Mouse (Mus musculus) liver, embryonic 14.5 days (tissue): ENCODE measurements around the gene Pgrmc1. TPM values are rescaled to one million over a fixed set of nuclear protein-coding genes. Genes with fewer than 3 reads are reported as not detected.
"Not testable (repeated sequence)": the region's sequence is repeated elsewhere in the genome, so short reads cannot be mapped to it uniquely, and the experiment has no call there.

ENCODE experiments used
- ATAC-seq: fragments of 200-750 bp; cut with Nextera tagmentation; 2 replicates; pipeline ENCODE4 v1.8.0; 2017; ENCODE audit warnings: moderate number of reproducible peaks, mild to moderate bottlenecking, moderate library complexity; ENCODE audit not compliant: insufficient read depth
- DNase-seq, 3 experiments: peaks; one replicate each; pipeline ENCODE4 v3.0.0-alpha.2; 2012 to 2013; ENCODE audit warnings: low read depth in 3 of 3, low spot score in 3 of 3
- H3K27ac ChIP-seq: fragments of 300-500 bp; sonication (generic); 2 replicates; pipeline ENCODE4 v1.5.1; 2014; ENCODE audit warnings: moderate library complexity, mild to moderate bottlenecking, control low read depth, inconsistent platforms
- H3K27me3 ChIP-seq: fragments of 300-500 bp; sonication (generic); 2 replicates; pipeline ENCODE4 v1.6.1; 2014; ENCODE audit warnings: mild to moderate bottlenecking, low read length, moderate library complexity; ENCODE audit not compliant: control insufficient read depth, insufficient read depth
- H3K36me3 ChIP-seq: fragments of 300-500 bp; sonication (generic); replicated peaks from 2 replicates; pipeline ENCODE4 v1.6.1; 2014; ENCODE audit warnings: low read depth; ENCODE audit not compliant: control insufficient read depth, insufficient read depth
- H3K4me1 ChIP-seq, 2 experiments: fragments of 200-500 bp in 1 of 2; fragments of 300-500 bp in 1 of 2; sonication (generic) in 1 of 2; replicated peaks; 2 replicates each; pipeline ENCODE4 v1.6.1; 2012 to 2014; ENCODE audit warnings: antibody characterized with exemption in 1 of 2, inconsistent platforms in 1 of 2, low read length in 1 of 2; ENCODE audit not compliant: control insufficient read depth in 2 of 2, insufficient read depth in 2 of 2
- H3K4me2 ChIP-seq: fragments of 300-500 bp; sonication (generic); 2 replicates; pipeline ENCODE4 v1.6.1; 2014; ENCODE audit warnings: low read depth, mild to moderate bottlenecking, control low read depth, moderate library complexity
- H3K4me3 ChIP-seq, 2 experiments: fragments of 200-500 bp in 1 of 2; fragments of 300-500 bp in 1 of 2; sonication (generic) in 1 of 2; 2 replicates each; pipeline ENCODE4 v1.5.1; 2012 to 2014; ENCODE audit warnings: low read depth in 2 of 2, low read length in 2 of 2, mild to moderate bottlenecking in 2 of 2, control low read depth in 1 of 2, inconsistent platforms in 1 of 2, moderate library complexity in 1 of 2; ENCODE audit not compliant: insufficient read depth in 1 of 2
- H3K9ac ChIP-seq: fragments of 300-500 bp; sonication (generic); replicated peaks from 2 replicates; pipeline ENCODE4 v1.6.1; 2014; ENCODE audit warnings: mild to moderate bottlenecking, control low read depth, moderate library complexity
- H3K9me3 ChIP-seq: fragments of 300-500 bp; sonication (generic); 2 replicates; pipeline ENCODE4 v1.6.1; 2016; ENCODE audit warnings: low read length, mixed read lengths; ENCODE audit not compliant: control insufficient read depth
- CTCF ChIP-seq: IDR thresholded peaks from 2 replicates; pipeline ENCODE4 v1.5.1; 2016; ENCODE audit warnings: antibody characterized with exemption, low read depth, control low read depth
- EP300 ChIP-seq: IDR thresholded peaks from 2 replicates; pipeline ENCODE4 v1.6.1; 2016; ENCODE audit warnings: antibody characterized with exemption, low read depth
- WGBS: fragments of 180-500 bp; shearing (Covaris S2); extraction: QIAGEN DNeasy Blood & Tissue Kit; methylation state at CpG from one replicate; pipeline ENCODE4 v1.1.7; 2014; ENCODE audit not compliant: insufficient replicate concordance; 5-methylcytosine and 5-hydroxymethylcytosine counted together
- polyA plus RNA-seq, 2 experiments: library from polyadenylated mRNA; depleted of rRNA in 1 of 2; stranded (reverse) in 1 of 2; unstranded in 1 of 2; fragments of >200 nt; fragmentation: Nextera tagmentation in 1 of 2; extraction: Ambion mirVana in 1 of 2; gene quantifications; 2 replicates each; pipeline versions ENCODE4 v1.2.1 to v1.2.3; 2012 to 2014

The Pgrmc1 gene
- polyA plus RNA-seq, 2 experiments: 48.6 to 102 TPM

- H3K9ac ChIP-seq: no peak overlapping the region
- no peaks in the 10 kb centered on the region for H3K9me3 ChIP-seq
- no peak for DNase-seq
- no peak overlapping the region for H3K4me2 ChIP-seq
- no peak for ATAC-seq
- H3K36me3 ChIP-seq: no peaks in the 10 kb centered on the region
- H3K27me3 ChIP-seq: no peaks in the 10 kb centered on the region
- TF ChIP-seq EP300: no peak
- no peak for TF ChIP-seq CTCF
- no peak overlapping the region for H3K27ac ChIP-seq
- no peak overlapping the region for H3K4me3 ChIP-seq
- no peaks in the 10 kb centered on the region for H3K4me1 ChIP-seq
- WGBS: 61% methylated on average over 3 of the region's 3 CpGs
Observed at GRCm38 (mm10) chrX:36552715-36553114, 45.3 kb upstream of the Pgrmc1 start.

GRCm38 (mm10) chrX:36555196-36555595 is 42.8 kb upstream of the Pgrmc1 start:
- not testable (repeated sequence) for DNase-seq, H3K27ac ChIP-seq, H3K4me2 ChIP-seq, H3K9ac ChIP-seq, H3K4me1 ChIP-seq, H3K4me3 ChIP-seq, H3K9me3 ChIP-seq, H3K27me3 ChIP-seq, ATAC-seq, H3K36me3 ChIP-seq
- WGBS: 47% methylated on average over 2 of the region's 2 CpGs

GRCm38 (mm10) chrX:36560170-36560569 is 37.8 kb upstream of the Pgrmc1 start:
- H3K4me3 ChIP-seq: no peak overlapping the region
- TF ChIP-seq CTCF: no peak
- H3K9me3 ChIP-seq: no peaks in the 10 kb centered on the region
- WGBS: 40% methylated on average over 4 of the region's 4 CpGs
- H3K27ac ChIP-seq: no peak overlapping the region
- ATAC-seq: no peak
- no peak overlapping the region for H3K9ac ChIP-seq
- no peak for DNase-seq
- H3K4me1 ChIP-seq: no peaks in the 10 kb centered on the region
- no peak overlapping the region for H3K4me2 ChIP-seq
- no peaks in the 10 kb centered on the region for H3K27me3 ChIP-seq
- H3K36me3 ChIP-seq: no peaks in the 10 kb centered on the region

- no peaks in the 10 kb centered on the region for H3K36me3 ChIP-seq
- no peak overlapping the region for H3K9ac ChIP-seq
- H3K4me2 ChIP-seq: no peak overlapping the region
- H3K9me3 ChIP-seq: no peaks in the 10 kb centered on the region
- 6% methylated on average over 7 of the region's 7 CpGs for WGBS
- ATAC-seq (no peak), DNase-seq (peak in 2 of 3 experiments; percentile 18 to 32)
- TF ChIP-seq CTCF (peak; percentile 69), EP300 (no peak)
- no peak overlapping the region for H3K4me3 ChIP-seq
- no peaks in the 10 kb centered on the region for H3K4me1 ChIP-seq
- H3K27ac ChIP-seq: no peak overlapping the region
- no peaks in the 10 kb centered on the region for H3K27me3 ChIP-seq
Observed at GRCm38 (mm10) chrX:36561650-36562049, 36.4 kb upstream of the Pgrmc1 start.

- no peak overlapping the region for H3K4me2 ChIP-seq
- H3K4me3 ChIP-seq: no peak overlapping the region
- TF ChIP-seq EP300 (no peak), CTCF (no peak)
- no peaks in the 10 kb centered on the region for H3K4me1 ChIP-seq
- H3K36me3 ChIP-seq: no peaks in the 10 kb centered on the region
- WGBS: 14% methylated on average over 3 of the region's 3 CpGs
- H3K9ac ChIP-seq: no peak overlapping the region
- no peaks in the 10 kb centered on the region for H3K9me3 ChIP-seq
- no peak overlapping the region for H3K27ac ChIP-seq
- no peaks in the 10 kb centered on the region for H3K27me3 ChIP-seq
- DNase-seq: no peak
- no peak for ATAC-seq
Observed at GRCm38 (mm10) chrX:36562079-36562478, 35.9 kb upstream of the Pgrmc1 start.
